Mouse (Mus musculus): Measurements from ENCODE around the gene Itgb1.

Gene Itgb1

DNA sequence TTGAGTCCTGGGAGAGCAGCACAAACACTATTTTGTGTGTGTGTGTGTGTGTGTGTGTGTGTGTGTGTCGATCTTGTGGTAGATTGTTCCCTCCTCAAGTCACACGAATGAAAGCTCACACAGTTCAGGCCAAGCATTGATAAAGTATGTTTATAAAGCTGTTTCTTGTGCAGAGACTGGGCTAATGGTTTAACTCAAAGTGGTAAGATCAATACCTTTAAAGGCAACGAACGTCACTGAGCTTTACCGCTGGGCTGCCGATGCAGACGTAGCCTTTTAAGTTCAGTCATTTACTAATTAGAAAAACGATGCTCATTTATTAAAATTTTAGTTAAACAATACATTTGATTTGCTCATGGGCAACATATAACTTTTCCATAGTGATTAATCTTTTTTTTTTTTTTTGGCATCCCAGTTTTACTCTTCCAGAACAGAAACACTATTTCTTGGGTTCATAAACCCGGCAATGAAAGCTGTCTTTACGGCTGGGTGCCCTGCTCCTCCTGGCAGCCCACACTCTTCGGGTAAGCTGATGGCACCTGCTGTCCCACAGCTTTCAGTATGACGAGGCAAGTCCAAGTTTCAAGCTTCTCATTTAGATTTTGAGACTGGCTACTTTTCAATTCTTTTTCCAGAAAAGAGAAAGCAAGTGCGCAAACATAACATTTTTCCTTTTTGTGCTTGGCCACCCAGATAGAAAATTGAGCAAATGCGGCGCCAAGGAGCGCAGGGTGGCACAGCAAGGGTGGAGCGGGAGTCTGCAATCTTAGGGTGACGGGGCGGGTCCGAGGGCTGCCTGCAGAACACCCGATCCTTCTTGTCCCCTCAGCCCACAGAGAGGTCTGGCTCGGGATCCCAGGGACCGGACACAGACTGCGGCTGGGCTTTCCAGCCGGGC is 596 bp upstream of the Itgb1 start:
- DNase-seq: no peak

DNA sequence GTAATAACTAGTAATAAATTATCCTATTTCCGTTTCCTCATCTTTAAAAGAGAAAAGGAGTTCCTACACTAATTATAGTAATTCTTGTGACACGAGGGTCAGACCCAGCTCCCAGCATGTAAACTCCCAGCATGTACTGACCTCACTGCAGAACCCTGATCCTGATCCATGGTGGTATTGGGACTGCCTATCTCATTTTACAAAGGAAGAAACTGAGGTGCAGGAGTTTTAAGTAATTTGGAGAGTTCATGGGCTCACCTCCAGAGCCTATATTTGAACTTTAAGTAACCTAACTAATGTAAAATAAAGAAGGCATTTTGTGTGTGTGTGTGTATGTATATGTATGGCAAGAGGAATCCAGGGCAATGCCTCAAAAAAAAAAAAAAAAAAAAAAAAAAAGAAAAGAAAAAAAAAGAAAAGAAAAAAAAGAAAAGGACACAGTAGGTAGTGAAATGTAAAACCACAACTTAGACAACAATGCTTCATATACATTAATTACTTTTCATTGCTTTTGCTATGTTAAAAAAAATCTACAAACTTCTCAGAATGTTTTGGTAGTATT is 1.1 kb downstream of the Itgb1 start:
- no peak for DNase-seq

DNA sequence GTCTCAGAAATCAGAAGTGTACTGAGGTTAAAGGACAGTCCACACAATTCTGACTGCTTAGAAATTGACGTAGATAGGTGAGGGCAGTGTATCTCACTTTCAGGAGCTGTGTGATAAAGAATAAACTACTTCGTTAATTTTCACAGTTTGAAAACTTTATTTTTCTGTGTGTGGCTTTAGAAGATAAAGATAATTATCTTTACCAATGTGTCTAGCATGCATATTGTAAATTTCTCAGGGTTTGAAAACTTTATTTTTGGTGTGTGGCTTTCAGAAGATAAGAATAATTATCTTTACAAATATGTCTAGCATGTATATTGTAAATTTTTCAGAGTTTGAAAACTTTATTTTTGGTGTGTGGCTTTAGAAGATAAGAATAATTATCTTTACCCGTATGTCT is 3.2 kb downstream of the Itgb1 start:
- DNase-seq: no peak

DNA sequence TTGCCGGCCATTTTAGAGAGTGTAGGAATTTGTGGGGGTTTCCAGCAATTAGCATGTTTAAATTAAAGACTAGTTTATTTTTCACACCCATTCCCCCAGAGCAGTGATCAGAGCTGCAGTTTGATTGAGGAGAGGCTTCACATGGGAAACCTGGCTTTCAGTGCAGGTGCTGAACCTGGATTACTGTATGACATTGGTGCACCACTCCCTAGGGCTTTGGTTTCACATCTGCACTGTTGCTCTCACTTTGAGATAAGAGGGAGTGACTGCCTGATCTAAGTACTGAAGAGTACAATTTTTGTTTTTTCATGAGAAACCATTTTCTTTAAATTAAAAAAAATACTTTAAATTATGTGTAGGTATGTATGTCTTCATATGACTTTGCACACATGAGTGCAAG is 4.6 kb downstream of the Itgb1 start:
- DNase-seq: no peak

DNA sequence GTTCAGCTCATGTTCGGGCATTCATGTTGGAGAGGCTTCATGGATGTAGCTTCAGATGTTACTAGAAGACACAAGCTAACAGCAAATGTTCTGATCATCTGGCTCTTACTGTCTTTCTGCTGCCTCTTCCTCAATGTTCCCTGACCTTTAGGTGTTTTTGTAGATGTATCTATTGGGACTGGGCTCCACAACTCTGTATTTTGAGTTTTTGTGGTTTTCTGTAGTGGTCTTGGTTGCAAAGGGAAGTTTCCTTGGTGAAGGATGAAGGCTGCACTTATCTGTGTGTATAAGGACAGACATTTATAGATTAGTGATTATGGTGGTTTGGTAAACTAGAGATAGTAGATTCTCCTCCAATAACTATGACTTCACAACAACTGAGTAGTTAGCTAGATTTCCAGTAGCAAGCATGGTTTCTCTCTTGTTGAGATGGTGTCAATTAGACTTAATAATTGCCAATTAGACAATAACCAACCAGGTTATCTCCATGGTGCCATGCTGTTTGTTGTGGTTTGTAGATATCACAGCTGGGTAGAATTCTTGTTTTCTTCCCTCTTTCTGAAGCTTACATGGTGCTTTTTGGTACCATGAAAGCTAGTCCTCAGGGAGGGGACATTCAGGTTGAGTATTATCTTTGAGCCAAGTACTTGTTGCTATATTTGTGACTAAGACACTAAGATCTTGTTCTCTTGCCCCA is 11.4 kb downstream of the Itgb1 start:
- DNase-seq: no peak

DNA sequence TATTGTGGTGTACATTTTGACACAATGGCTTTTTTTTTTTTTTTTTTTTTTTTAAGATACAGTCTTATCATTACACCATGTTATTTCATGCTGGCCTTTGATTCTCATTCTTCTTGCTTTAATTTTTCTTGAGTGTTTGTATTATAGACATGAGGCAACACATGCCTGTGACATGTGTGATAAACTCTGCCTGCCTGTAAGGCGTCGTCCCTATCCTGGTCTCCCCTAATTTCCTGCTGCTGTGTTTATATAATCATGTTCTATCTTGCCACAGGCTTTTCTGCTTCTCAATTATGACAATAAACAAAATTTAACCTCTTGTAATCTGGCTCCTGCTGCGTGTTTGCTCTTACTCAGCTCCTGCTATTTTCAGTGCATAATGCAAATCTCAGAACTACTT is 12.5 kb downstream of the Itgb1 start:
- no peak for DNase-seq

DNA sequence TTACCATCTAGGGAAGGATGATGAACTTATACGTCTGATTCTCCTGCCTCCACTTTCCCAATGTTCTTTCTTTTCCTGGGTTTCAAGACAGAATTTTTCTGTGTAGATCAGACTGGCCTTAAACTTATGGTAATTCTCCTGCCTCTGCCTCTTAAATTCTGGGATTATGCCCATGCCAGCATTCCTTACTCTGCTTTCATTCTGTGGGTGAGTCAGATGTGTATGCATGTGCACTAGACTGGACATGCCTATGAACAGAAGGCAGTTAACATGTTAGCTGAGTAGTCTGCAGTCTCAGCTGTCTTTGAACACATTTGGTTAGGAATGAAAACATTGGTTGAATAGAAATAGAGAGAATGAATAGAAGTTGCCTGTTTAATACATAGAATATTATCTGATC is 18.9 kb downstream of the Itgb1 start:
- DNase-seq: no peak

DNA sequence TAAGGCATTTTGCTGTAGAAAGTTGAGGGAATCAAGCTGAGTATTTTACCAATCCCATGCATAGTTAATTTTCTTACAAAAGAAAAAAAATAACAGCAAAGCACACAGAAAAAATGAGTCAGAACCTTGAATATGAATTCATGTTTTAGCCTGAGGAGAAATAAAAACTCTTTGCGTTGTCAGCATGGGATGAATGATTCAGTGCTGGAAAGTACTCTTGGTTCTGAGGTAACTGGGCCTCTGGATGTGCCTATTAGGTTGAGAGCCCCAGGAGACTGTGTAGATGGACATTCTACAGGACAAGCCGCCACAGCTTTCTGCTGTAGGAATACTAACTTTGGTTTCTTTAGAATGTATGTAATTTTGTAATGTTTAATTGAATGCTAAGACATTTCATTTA is 19.4 kb downstream of the Itgb1 start:
- no peak for DNase-seq

DNA sequence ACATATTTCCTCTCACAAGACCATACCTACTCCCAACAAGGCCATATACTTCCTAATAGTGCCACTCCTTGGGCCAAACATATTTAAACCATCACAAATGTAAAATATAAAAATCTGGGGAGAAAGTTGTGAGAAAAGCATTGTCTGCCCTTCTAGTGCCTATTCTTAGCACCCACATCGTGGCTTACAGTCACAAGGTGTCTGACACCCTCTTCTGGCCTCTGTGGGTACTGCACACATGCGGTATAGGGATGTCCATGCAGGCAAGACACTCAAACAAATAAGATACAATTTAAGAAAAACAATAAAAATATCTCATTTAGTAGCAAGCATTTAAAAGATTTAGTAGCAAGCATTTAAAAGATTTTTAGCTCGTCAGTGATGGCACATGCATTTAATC is 23.8 kb downstream of the Itgb1 start:
- DNase-seq: peak; percentile 96

DNA sequence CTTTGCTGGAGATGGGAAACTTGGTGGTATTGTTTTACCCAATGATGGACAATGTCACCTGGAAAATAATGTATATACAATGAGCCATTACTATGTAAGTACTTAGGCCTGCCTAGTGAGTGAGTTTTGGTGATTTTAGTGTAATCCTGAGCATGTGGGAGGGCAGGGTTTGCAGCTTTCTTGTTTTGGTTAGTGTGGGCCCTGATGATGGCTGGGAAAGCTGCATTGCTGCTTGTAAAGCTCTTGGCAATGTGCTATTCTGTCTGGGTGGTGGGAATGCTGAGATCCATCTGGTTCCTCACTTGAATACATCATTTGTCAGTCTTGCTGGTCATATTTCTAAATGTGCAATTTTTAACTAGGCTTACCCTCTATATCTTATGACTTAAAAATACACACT is 30.7 kb downstream of the Itgb1 start:
- DNase-seq: no peak

DNA sequence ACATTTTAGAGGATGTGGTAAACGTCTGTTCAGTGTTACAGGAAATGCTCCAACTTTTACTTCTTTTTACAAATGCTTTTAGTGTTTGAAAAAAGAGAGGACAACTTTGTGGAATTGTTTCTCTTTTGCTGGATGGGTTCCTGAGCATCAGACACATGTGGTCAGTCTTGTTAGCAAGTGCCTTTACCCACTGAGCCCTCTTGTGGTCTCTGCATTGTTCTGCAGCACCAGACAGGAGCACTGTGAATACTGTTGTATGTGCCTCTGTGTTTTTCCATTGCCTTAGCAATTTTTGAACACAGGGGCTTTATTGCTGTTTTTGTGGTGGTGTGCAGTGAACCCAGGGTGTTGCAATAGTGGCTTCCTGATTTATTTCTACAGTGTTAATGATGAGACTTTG is 39.4 kb downstream of the Itgb1 start:
- DNase-seq: no peak

DNA sequence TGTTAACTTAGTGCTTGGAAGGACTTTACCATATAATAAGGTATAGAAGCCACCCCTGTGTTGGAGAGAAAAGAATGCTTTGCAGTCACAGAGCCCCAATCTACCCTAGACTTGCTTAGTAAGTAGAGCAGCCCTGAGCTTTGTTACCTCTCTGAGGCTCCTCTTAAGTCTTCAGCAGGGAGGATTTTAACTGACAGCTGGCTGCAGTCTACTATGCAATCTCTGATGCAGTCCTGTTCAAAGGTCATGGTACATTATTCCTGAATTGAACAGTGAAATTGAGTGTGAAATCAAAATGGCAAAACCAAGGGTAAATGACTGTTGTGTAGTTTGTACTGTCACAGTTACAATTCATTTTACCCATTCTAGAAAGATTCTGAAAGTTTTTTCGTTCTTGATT is 41.8 kb downstream of the Itgb1 start:
- DNase-seq: no peak

DNA sequence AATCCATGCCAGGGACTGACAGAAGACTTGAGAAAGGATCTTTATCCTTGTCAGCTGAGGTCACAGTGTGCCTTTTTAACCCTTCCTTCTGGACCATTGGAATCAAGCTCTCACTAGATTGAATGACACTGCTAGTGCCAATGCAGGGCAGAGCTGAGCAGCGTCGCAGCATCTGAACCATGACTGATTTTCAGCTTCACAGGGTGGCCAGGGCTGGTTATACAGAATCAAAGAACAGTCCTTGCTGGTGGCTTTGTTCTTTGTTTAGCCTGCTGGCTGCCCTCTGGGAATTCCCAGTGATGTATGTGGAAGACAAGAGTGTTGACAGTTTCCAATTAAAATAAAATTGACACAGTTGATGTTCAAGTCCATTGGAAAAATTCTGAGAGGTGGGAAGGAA is 46.8 kb downstream of the Itgb1 start:
- no peak for DNase-seq

DNA sequence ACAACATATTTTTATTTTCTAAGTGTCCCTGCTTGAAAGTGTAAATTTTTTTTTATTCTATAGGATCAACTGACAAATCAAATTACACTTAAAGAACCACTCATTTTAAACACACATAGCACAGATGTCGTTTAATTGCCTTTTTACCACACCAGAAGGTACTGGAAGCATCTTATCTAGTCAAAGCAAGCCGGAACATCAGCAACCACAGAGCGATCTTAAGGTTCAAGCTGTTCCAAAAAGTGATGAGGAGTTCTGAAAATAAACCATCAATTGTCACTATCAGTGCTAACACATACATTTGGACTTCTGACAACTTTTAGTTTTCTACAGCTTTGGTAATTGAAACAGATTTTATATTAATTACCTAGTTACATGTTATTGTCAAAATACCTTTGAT is 48.7 kb downstream of the Itgb1 start:
- DNase-seq: no peak

DNA sequence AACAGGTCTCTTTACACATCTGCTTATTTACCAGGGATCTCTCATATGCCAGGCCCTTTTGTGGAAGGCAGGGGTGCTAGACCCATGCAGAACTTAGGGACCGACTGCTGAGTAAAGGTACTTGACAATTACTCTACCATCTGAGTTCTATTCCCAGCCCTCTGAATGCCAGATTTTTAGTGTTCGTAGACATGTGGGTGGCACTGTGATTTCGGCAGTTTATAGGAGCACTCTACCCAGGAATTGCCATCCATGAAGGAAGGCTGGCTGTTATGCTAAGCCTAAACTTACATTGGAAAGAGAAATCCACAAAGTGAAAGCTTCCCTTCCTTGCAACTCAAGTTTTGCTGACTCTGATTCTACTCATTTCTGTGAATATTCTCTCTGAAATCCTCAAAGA is 50.2 kb downstream of the Itgb1 start:
- DNase-seq: no peak

Data from heart, adult 11 months (tissue).